Mouse (Mus musculus) midbrain, postnatal 0 days (tissue): Measurements from ENCODE around the gene Kif26a. TPM values are rescaled to one million over a fixed set of nuclear protein-coding genes. Genes with fewer than 3 reads are reported as not detected.

Experiments
- ATAC-seq: fragments of 200-750 bp; cut with Nextera tagmentation; 2 replicates; pipeline ENCODE4 v1.8.0; 2017; ENCODE audit warnings: moderate number of reproducible peaks, mild to moderate bottlenecking, moderate TSS enrichment, moderate library complexity; ENCODE audit not compliant: low FRiP score
- DNase-seq: peaks from one replicate; pipeline ENCODE4 v3.0.0-alpha.2; 2015; ENCODE audit warnings: low spot score
- H3K27ac ChIP-seq: fragments of 300-500 bp; sonication (generic); 2 replicates; pipeline ENCODE4 v1.5.1; 2014; ENCODE audit warnings: low read depth, mild to moderate bottlenecking, low read length, mixed read lengths
- H3K27me3 ChIP-seq: fragments of 300-500 bp; sonication (generic); 2 replicates; pipeline ENCODE4 v1.6.1; 2014; ENCODE audit warnings: low read length, control low read depth, mixed read lengths; ENCODE audit not compliant: insufficient read depth
- H3K36me3 ChIP-seq: fragments of 300-500 bp; sonication (generic); 2 replicates; pipeline ENCODE4 v1.6.1; 2014; ENCODE audit warnings: low read length, control low read depth, mixed read lengths; ENCODE audit not compliant: insufficient read depth
- H3K4me1 ChIP-seq: fragments of 300-500 bp; sonication (generic); 2 replicates; pipeline ENCODE4 v1.6.1; 2014; ENCODE audit warnings: mild to moderate bottlenecking, control low read depth, antibody characterized with exemption, low read length, mixed read lengths; ENCODE audit not compliant: insufficient read depth
- H3K4me2 ChIP-seq: fragments of 300-500 bp; sonication (generic); 2 replicates; pipeline ENCODE4 v1.6.1; 2014; ENCODE audit warnings: low read depth, mild to moderate bottlenecking, low read length, mixed read lengths; ENCODE audit not compliant: poor library complexity, severe bottlenecking
- H3K4me3 ChIP-seq: fragments of 300-500 bp; sonication (generic); 2 replicates; pipeline ENCODE4 v1.5.1; 2014; ENCODE audit warnings: low read depth, mild to moderate bottlenecking, low read length, moderate library complexity
- H3K9ac ChIP-seq: fragments of 300-500 bp; sonication (generic); replicated peaks from 2 replicates; pipeline ENCODE4 v1.6.1; 2014; ENCODE audit warnings: mild to moderate bottlenecking, low read length, moderate library complexity, mixed read lengths; ENCODE audit not compliant: poor library complexity, severe bottlenecking
- H3K9me3 ChIP-seq: fragments of 300-500 bp; sonication (generic); 2 replicates; pipeline ENCODE4 v1.6.1; 2016; ENCODE audit warnings: low read length, control low read depth
- CTCF ChIP-seq: IDR thresholded peaks from 2 replicates; pipeline ENCODE4 v1.5.1; 2016; ENCODE audit warnings: antibody characterized with exemption, mild to moderate bottlenecking
- WGBS: fragments of 180-500 bp; shearing (Covaris S2); extraction: QIAGEN DNeasy Blood & Tissue Kit; methylation state at CpG from one replicate; pipeline ENCODE4 v1.1.7; 2014; 5-methylcytosine and 5-hydroxymethylcytosine counted together
- polyA plus RNA-seq: library from polyadenylated mRNA; unstranded; fragments of >200 nt; fragmentation: Nextera tagmentation; extraction: Ambion mirVana; gene quantifications from 2 replicates; pipeline ENCODE4 v1.2.1, GENCODE M21; 2015
- total RNA-seq: library from RNA; depleted of rRNA; stranded (reverse); fragments of >200 nt; gene quantifications from 2 replicates; pipeline ENCODE4 v1.2.3, GENCODE M21; 2014

The Kif26a gene
- total and polyA plus RNA-seq, 2 experiments from 2014 or later: 2.4 to 26.5 TPM

- Histone ChIP-seq H3K4me1 (peaks cover 6% of the 10 kb centered on the region), H3K27me3 (no peaks in the 10 kb centered on the region), H3K9ac (no peak overlapping the region), H3K4me3 (no peak overlapping the region), H3K9me3 (no peaks in the 10 kb centered on the region), H3K36me3 (peaks cover 26% of the 10 kb centered on the region), H3K27ac (no peak overlapping the region), H3K4me2 (no peak overlapping the region)
- no peak for TF ChIP-seq CTCF
- 76% methylated on average over 8 of the region's 8 CpGs for WGBS
- DNase-seq: no peak
- ATAC-seq: no peak
These were observed 26.2 kb downstream of the Kif26a start for GRCm38 (mm10) chr12:112172214-112172613.

GRCm38 (mm10) chr12:112177679-112178078 is 31.7 kb downstream of the Kif26a start:
- no peaks in the 10 kb centered on the region for H3K4me1 ChIP-seq
- TF ChIP-seq CTCF: no peak
- H3K27me3 ChIP-seq: no peaks in the 10 kb centered on the region
- no peak overlapping the region for H3K27ac ChIP-seq
- no peaks in the 10 kb centered on the region for H3K9me3 ChIP-seq
- 95% methylated on average over 19 of the region's 19 CpGs for WGBS
- no peak overlapping the region for H3K9ac ChIP-seq
- DNase-seq (no peak), ATAC-seq (no peak)
- H3K4me3 ChIP-seq: no peak overlapping the region
- H3K36me3 ChIP-seq: peaks cover 36% of the 10 kb centered on the region
- no peak overlapping the region for H3K4me2 ChIP-seq

GRCm38 (mm10) chr12:112179687-112180086 is 33.7 kb downstream of the Kif26a start:
- WGBS: 88% methylated on average over 13 of the region's 13 CpGs
- Histone ChIP-seq H3K4me3 (no peak overlapping the region), H3K9ac (no peak overlapping the region), H3K4me2 (no peak overlapping the region), H3K4me1 (no peaks in the 10 kb centered on the region), H3K27me3 (no peaks in the 10 kb centered on the region), H3K27ac (no peak overlapping the region), H3K36me3 (peaks cover 28% of the 10 kb centered on the region), H3K9me3 (no peaks in the 10 kb centered on the region)
- DNase-seq (no peak), ATAC-seq (no peak)
- TF ChIP-seq CTCF: no peak

GRCm38 (mm10) chr12:112181921-112182608 is 36.1 kb downstream of the Kif26a start:
- no peaks in the 10 kb centered on the region for H3K9me3 ChIP-seq
- H3K27ac ChIP-seq: no peak overlapping the region
- no peak for TF ChIP-seq CTCF
- H3K4me3 ChIP-seq: no peak overlapping the region
- DNase-seq (no peak), ATAC-seq (no peak)
- H3K27me3 ChIP-seq: no peaks in the 10 kb centered on the region
- H3K4me1 ChIP-seq: no peaks in the 10 kb centered on the region
- peaks cover 14% of the 10 kb centered on the region; the same call in 1 of the 2 replicates for H3K36me3 ChIP-seq
- no peak overlapping the region for H3K4me2 ChIP-seq
- no peak overlapping the region for H3K9ac ChIP-seq
- WGBS: 35% methylated on average over 7 of the region's 7 CpGs

- no peak overlapping the region for H3K27ac ChIP-seq
- no peak overlapping the region for H3K4me2 ChIP-seq
- TF ChIP-seq CTCF: no peak
- H3K4me3 ChIP-seq: no peak overlapping the region
- H3K9ac ChIP-seq: 0 out of 2 replicates have a peak overlapping the region, but pooled peaks have one; percentile 13
- peaks cover 10% of the 10 kb centered on the region; the same call in 1 of the 2 replicates for H3K36me3 ChIP-seq
- no peaks in the 10 kb centered on the region for H3K27me3 ChIP-seq
- no peaks in the 10 kb centered on the region for H3K9me3 ChIP-seq
- DNase-seq (peak; percentile 18), ATAC-seq (no peak)
- WGBS: 40% methylated on average over 7 of the region's 7 CpGs
- H3K4me1 ChIP-seq: no peaks in the 10 kb centered on the region
These were observed 36.6 kb downstream of the Kif26a start for GRCm38 (mm10) chr12:112182609-112182955.

- TF ChIP-seq CTCF: no peak
- Histone ChIP-seq H3K36me3 (peaks cover 2% of the 10 kb centered on the region; the same call in 1 of the 2 replicates), H3K4me1 (no peaks in the 10 kb centered on the region), H3K27me3 (no peaks in the 10 kb centered on the region), H3K4me2 (no peak overlapping the region), H3K27ac (no peak overlapping the region), H3K9me3 (no peaks in the 10 kb centered on the region), H3K4me3 (no peak overlapping the region), H3K9ac (no peak overlapping the region)
- ATAC-seq: 0 out of 2 replicates have a peak, but pooled peaks have one; percentile 31
- 57% methylated on average over 6 of the region's 6 CpGs for WGBS
- DNase-seq: no peak
These were observed 37.7 kb downstream of the Kif26a start for GRCm38 (mm10) chr12:112183675-112184074.
